Mouse (Mus musculus): ENCODE data around the gene Chrm1. TPM values are rescaled to one million over a fixed set of nuclear protein-coding genes. Genes with fewer than 3 reads are reported as not detected.
A peak's percentile ranks its signal among the peaks of the same experiment; 100 is the strongest.

Gene Chrm1
- polyA plus RNA-seq, 1 experiment, result not detected

- H3K27me3 ChIP-seq (ENCODE audit: control insufficient read depth, insufficient read depth, insufficient read length), result no peaks in the 10 kb centered on the region
- H3K4me2 ChIP-seq (ENCODE audit: low read depth), result peak overlapping the region; percentile 95
- no peak for TF ChIP-seq USF1 (IDR thresholded peaks at IDR 0.05; ENCODE audit: low read depth)
- TF ChIP-seq REST (IDR thresholded peaks at IDR 0.05; ENCODE audit: insufficient read depth, insufficient read length), result no peak
- no peak for TF ChIP-seq MYOG (IDR thresholded peaks at IDR 0.05; ENCODE audit: control insufficient read depth in 1 of 3, insufficient read depth in 1 of 3, insufficient read length in 2 of 3, low read depth in 2 of 3)
- peak; percentile 42 for TF ChIP-seq POLR2AphosphoS2 (IDR thresholded peaks at IDR 0.05; ENCODE audit: insufficient read length, low read depth)
- peak overlapping the region; percentile 93 for H3K4me3 ChIP-seq
- peaks cover 59% of the 10 kb centered on the region for H3K36me3 ChIP-seq (ENCODE audit: control insufficient read depth, insufficient read depth)
- H3K79me2 ChIP-seq (ENCODE audit: control insufficient read depth, insufficient read depth), result peaks cover 56% of the 10 kb centered on the region
- no peak overlapping the region for H3ac ChIP-seq (ENCODE audit: control insufficient read depth, insufficient read length)
Observed at GRCm38 (mm10) chr19:8710057-8710456, 46.5 kb downstream of the Chrm1 start.

GRCm38 (mm10) chr19:8711506-8711905, 47.9 kb downstream of the Chrm1 start:
- H3K79me2 ChIP-seq (ENCODE audit: control insufficient read depth, insufficient read depth), result peaks cover 60% of the 10 kb centered on the region
- peak overlapping the region; percentile 93 for H3K4me3 ChIP-seq
- peak overlapping the region; percentile 36 for H3ac ChIP-seq (ENCODE audit: control insufficient read depth, insufficient read length)
- H3K27me3 ChIP-seq (ENCODE audit: control insufficient read depth, insufficient read depth, insufficient read length), result no peaks in the 10 kb centered on the region
- TF ChIP-seq E2F4 (IDR thresholded peaks at IDR 0.05; ENCODE audit: insufficient read depth) (no peak), MYOD1 (IDR thresholded peaks at IDR 0.05; ENCODE audit: control insufficient read depth in 1 of 3, insufficient read length in 2 of 3, low read depth in 2 of 3) (no peak), TCF12 (IDR thresholded peaks at IDR 0.05; ENCODE audit: insufficient read depth, poor library complexity, severe bottlenecking) (no peak), TCF3 (IDR thresholded peaks at IDR 0.05; ENCODE audit: insufficient read length, low read depth) (no peak), POLR2A (IDR thresholded peaks at IDR 0.05; ENCODE audit: insufficient read length, low read depth) (peak; percentile 18), MAX (IDR thresholded peaks at IDR 0.05; ENCODE audit: low read depth) (no peak), POLR2AphosphoS2 (IDR thresholded peaks at IDR 0.05; ENCODE audit: insufficient read length, low read depth) (peak; percentile 78), SRF (IDR thresholded peaks at IDR 0.05; ENCODE audit: control insufficient read depth, insufficient read length, low read depth) (no peak)
- H3K4me2 ChIP-seq (ENCODE audit: low read depth), result peak overlapping the region; percentile 95
- peaks cover 59% of the 10 kb centered on the region for H3K36me3 ChIP-seq (ENCODE audit: control insufficient read depth, insufficient read depth)

GRCm38 (mm10) chr19:8711949-8712869, 48.6 kb downstream of the Chrm1 start:
- H3K27me3 ChIP-seq (ENCODE audit: control insufficient read depth, insufficient read depth, insufficient read length), result no peaks in the 10 kb centered on the region
- TF ChIP-seq MAX (IDR thresholded peaks at IDR 0.05; ENCODE audit: low read depth), result no peak
- TF ChIP-seq TCF3 (IDR thresholded peaks at IDR 0.05; ENCODE audit: insufficient read length, low read depth), result no peak
- TF ChIP-seq POLR2AphosphoS2 (IDR thresholded peaks at IDR 0.05; ENCODE audit: insufficient read length, low read depth), result peak; percentile 34
- TF ChIP-seq CEBPB (IDR thresholded peaks at IDR 0.05; ENCODE audit: insufficient read depth, poor library complexity, severe bottlenecking), result no peak
- TF ChIP-seq TCF12 (IDR thresholded peaks at IDR 0.05; ENCODE audit: insufficient read depth, poor library complexity, severe bottlenecking), result no peak
- TF ChIP-seq MYOD1 (IDR thresholded peaks at IDR 0.05; ENCODE audit: control insufficient read depth in 1 of 3, insufficient read length in 2 of 3, low read depth in 2 of 3), result no peak
- peak overlapping the region; percentile 95 for H3K4me2 ChIP-seq (ENCODE audit: low read depth)
- peak overlapping the region; percentile 93 for H3K4me3 ChIP-seq
- H3K79me2 ChIP-seq (ENCODE audit: control insufficient read depth, insufficient read depth), result peaks cover 65% of the 10 kb centered on the region
- peak overlapping the region; percentile 68 for H3ac ChIP-seq (ENCODE audit: control insufficient read depth, insufficient read length)
- H3K36me3 ChIP-seq (ENCODE audit: control insufficient read depth, insufficient read depth), result peaks cover 54% of the 10 kb centered on the region

DNA sequence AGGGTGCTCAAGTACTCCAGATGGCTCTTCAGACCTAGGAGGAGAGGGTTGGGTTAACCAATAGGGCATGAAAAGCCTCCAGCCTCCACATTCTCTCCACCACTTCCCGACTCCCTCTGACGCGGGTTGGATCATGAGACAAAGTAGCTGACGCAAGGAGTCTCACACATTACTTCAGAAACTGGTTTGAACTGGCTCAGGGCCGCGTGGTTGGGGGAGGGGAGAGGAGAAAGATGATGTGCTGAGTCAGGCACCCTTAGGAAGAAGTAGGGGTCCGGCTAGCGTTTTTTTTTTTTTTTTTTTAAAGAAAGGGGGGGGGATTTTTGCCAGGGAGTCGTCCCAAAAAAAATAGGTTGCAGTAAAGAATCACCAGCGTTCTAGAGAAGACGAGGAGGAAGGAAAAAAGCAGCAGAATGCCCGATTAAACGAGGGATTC, 49.3 kb downstream of the Chrm1 start:
- TF ChIP-seq USF1 (IDR thresholded peaks at IDR 0.05; ENCODE audit: low read depth) (no peak), TCF3 (IDR thresholded peaks at IDR 0.05; ENCODE audit: insufficient read length, low read depth) (no peak), E2F4 (IDR thresholded peaks at IDR 0.05; ENCODE audit: insufficient read depth) (no peak), CEBPB (IDR thresholded peaks at IDR 0.05; ENCODE audit: insufficient read depth, poor library complexity, severe bottlenecking) (peak; percentile 92), MYOG (IDR thresholded peaks at IDR 0.05; ENCODE audit: control insufficient read depth in 1 of 3, insufficient read depth in 1 of 3, insufficient read length in 2 of 3, low read depth in 2 of 3) (no peak), TCF12 (IDR thresholded peaks at IDR 0.05; ENCODE audit: insufficient read depth, poor library complexity, severe bottlenecking) (no peak), POLR2A (IDR thresholded peaks at IDR 0.05; ENCODE audit: insufficient read length, low read depth) (no peak), MYOD1 (IDR thresholded peaks at IDR 0.05; ENCODE audit: control insufficient read depth in 1 of 3, insufficient read length in 2 of 3, low read depth in 2 of 3) (no peak), SRF (IDR thresholded peaks at IDR 0.05; ENCODE audit: control insufficient read depth, insufficient read length, low read depth) (no peak), MAX (IDR thresholded peaks at IDR 0.05; ENCODE audit: low read depth) (peak; percentile 91), POLR2AphosphoS2 (IDR thresholded peaks at IDR 0.05; ENCODE audit: insufficient read length, low read depth) (peak; percentile 55), REST (IDR thresholded peaks at IDR 0.05; ENCODE audit: insufficient read depth, insufficient read length) (no peak)
- Histone ChIP-seq H3ac (ENCODE audit: control insufficient read depth, insufficient read length) (peak overlapping the region; percentile 68), H3K36me3 (ENCODE audit: control insufficient read depth, insufficient read depth) (peaks cover 47% of the 10 kb centered on the region), H3K4me3 (peak overlapping the region; percentile 93), H3K27me3 (ENCODE audit: control insufficient read depth, insufficient read depth, insufficient read length) (no peaks in the 10 kb centered on the region), H3K79me2 (ENCODE audit: control insufficient read depth, insufficient read depth) (peaks cover 70% of the 10 kb centered on the region), H3K4me2 (ENCODE audit: low read depth) (peak overlapping the region; percentile 95)

Measured in myocyte (in vitro differentiated cells).